Mouse (Mus musculus): ENCODE measurements at regions not wholly inside any gene's neighbourhood (a gene's known extent, or its start where the extent isn't known, plus 50 kb on each side); places are given as distances from the start of the nearest gene placed in this dataset.

DNA sequence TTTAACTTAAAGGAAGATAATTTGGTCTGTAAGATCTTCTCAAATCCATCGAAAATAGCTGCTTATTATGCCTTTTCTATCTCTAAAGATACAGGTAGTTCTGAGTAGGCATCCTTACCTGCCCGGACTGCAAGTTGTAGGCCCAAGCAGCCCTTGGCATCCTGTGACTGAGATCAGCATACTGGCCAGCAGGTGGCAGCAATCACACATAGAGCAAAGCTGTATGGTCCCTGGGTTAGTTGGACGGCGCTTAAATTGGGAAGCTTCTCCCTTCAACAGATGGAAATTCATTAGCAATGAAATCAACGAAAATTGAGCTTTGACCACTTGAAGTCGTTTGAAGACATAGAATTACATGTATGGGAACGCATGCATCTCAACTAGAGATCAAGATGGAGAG lies 61.0 kb downstream of the Ccng2 start:
- peak; percentile 65 to 84 for DNase-seq (ENCODE audit: low spot score in 2 of 2)

DNA sequence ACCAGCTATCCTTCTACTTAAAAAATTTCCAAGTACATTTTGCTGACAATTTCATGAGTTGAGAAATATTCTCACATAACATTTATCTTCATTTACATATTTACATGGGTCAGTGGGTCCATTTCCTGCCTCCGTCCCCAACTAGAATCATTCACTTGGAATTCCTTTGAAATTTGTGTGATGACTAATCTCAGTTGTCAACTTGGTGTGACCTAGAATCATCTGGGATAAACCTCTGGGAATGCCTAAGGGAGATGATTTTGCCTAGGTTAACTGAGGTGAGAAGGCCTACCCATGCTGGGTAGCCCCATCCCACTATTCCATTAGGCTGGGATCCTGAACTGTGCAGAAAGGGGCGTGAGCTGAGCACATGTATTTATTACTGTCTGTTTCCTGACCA lies 63.8 kb downstream of the Ccng2 start:
- no peak for DNase-seq (ENCODE audit: low spot score in 2 of 2)

DNA sequence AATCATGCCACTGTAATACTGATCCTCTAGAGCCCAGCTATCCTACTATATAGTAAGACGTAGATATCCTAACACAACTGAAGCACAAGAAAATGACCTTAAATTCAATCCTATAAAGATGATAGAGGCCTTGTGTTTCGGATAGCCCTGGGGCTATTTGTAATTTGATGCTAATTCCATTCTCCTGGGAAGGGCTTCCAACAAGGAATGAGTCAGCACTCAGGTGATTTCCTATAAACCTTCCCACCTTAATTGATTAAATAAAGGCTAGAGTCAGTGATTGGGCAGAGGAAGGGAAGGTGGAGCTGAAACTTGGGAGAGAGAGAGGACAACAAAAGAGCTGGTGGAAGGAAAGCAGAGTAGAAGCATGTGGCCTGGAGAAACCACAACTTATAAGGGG lies 86.0 kb downstream of the Ccng2 start:
- no peak for DNase-seq (ENCODE audit: low spot score in 2 of 2)
